8 mouse cellular contexts compared by ENCODE assay signal in genomic region chr9:66512351-66512671, GRCm38 (mm10). TPM values are rescaled to one million over a fixed set of nuclear protein-coding genes. Genes with fewer than 3 reads are reported as not detected.
DNase-seq lines count a peak whose midpoint lies in the region; ATAC-seq and TF ChIP-seq lines count a peak whose summit lies in the region.

No protein-coding gene starts in this region.

- DNase-seq in ZHBTc4 (ENCODE audit: low read depth, low spot score): peak; percentile 94
- DNase-seq in gastrocnemius, adult 8-10 months (ENCODE audit: low spot score in 2 of 2): peak; percentile 78 to 85
- peak; percentile 66 for DNase-seq in hindlimb bud, embryonic 11.5 days (ENCODE audit: extremely low spot score, low read depth, low spot score)
- DNase-seq in left cerebral cortex, adult 2 months (ENCODE audit: extremely low spot score in 1 of 2, low spot score in 2 of 2): peak; percentile 78 to 86
- DNase-seq in retina, postnatal 7 days (ENCODE audit: low read depth, low spot score): peak; percentile 60
- DNase-seq in urinary bladder, adult 18-20 months (ENCODE audit: low spot score in 2 of 2): peak; percentile 76 to 80

- 3% methylated on average over 8 of the region's 8 CpGs for WGBS in macrophage (ENCODE audit: missing documents)

- peaks cover 27% of the 10 kb centered on the region for H3K36me3 ChIP-seq in macrophage (ENCODE audit: inconsistent target)

- ATAC-seq in common myeloid progenitor, adult 5-6 weeks (replicated peaks; ENCODE audit: low read depth, poor library complexity, severe bottlenecking): peak; percentile 81

- H3K4me3 ChIP-seq in left cerebral cortex, adult 2 months: peak overlapping the region; percentile 65
- H3K4me3 ChIP-seq in macrophage (ENCODE audit: inconsistent target): peak overlapping the region; percentile 78

- no peaks in the 10 kb centered on the region for H3K79me2 ChIP-seq in macrophage (ENCODE audit: inconsistent target)

- no peak for TF ChIP-seq CTCF in left cerebral cortex, adult 2 months (IDR thresholded peaks at IDR 0.05)

- H3K27ac ChIP-seq in left cerebral cortex, adult 2 months: peak overlapping the region; percentile 99
- H3K27ac ChIP-seq in macrophage: peak overlapping the region; percentile 82

- intact Hi-C loops in left cerebral cortex, adult 2 months (cut with DNase I): loop anchor here (2.0 to 10.0 kb wide), 5 partner anchors 80 to 472 kb away; partner anchors contain the start of genes Aph1b, Aph1c and Usp3

RNA-seq across cellular contexts. Expression of gene Fbxl22, which starts 2.1 kb away (rescaled TPM):
- 0.39 and 0.82 TPM in 2 replicates for total RNA-seq in common myeloid progenitor, adult 5-6 weeks (2017)
- total RNA-seq in gastrocnemius, adult 8-10 months (2022): 1 to 10 TPM; 1.7 to 2.6 (median 2.5) TPM
- total RNA-seq in left cerebral cortex, adult 2 months (2021): under 1 TPM; 0.28 to 0.38 TPM
- total RNA-seq in macrophage (2018; cell fraction: chromatin; rRNA removed): 1 to 10 TPM in 12 of 26 experiments, under 1 TPM in 14; 0.31 to 3.3 (median 0.59) TPM
- under 1 TPM in 19 of 26 experiments, not detected in 7; under 0.01 to 0.15 (median 0.06) TPM for total RNA-seq in macrophage (2018; cell fraction: cytosol; rRNA removed)
- 1 to 10 TPM in 10 of 26 experiments, under 1 TPM in 15, not detected in 1; 0.20 to 3.6 (median 0.77) TPM for total RNA-seq in macrophage (2018; cell fraction: nucleus; rRNA removed)
- 0.07 TPM in 1 of 3 replicates, not detected in the others for polyA plus RNA-seq in macrophage (2018)

Comparison
In these comparisons a context has a peak if more than half of its experiments do, and no peak if none do; other contexts are left out.
1. Peak in every context shown above with its lines: DNase-seq, ATAC-seq, H3K4me3 ChIP-seq and H3K27ac ChIP-seq.